Mouse (Mus musculus) left cerebral cortex, adult 11 months (tissue): Measurements from ENCODE around the gene Wdr27.
"Not testable (repeated sequence)": the region's sequence is repeated elsewhere in the genome, so short reads cannot be mapped to it uniquely, and the experiment has no call there.

Experiments used
- DNase-seq: peaks from one replicate; pipeline ENCODE4 v3.0.0; 2022; ENCODE audit warnings: low spot score

The Wdr27 gene

DNA sequence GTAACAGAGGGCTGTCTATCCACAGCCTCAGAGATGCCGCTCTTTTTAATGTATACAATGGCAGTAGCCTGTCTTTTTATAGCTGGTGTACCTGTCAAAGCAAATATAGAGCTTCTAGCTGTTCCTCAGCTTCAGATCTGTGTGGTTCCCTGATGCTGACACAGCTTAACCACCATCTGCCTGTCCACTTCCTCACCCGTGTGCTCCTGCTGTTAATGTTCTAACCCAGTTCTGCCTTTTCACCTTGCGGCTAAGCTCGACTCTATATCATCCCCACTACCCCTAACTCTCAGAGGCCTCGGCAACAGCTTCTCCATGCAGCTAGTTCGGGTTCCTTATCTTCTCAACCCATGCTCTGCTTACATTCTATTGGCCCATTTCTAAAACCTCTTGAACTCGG lies 12.3 kb downstream of the Wdr27 start:
- no peak for DNase-seq

DNA sequence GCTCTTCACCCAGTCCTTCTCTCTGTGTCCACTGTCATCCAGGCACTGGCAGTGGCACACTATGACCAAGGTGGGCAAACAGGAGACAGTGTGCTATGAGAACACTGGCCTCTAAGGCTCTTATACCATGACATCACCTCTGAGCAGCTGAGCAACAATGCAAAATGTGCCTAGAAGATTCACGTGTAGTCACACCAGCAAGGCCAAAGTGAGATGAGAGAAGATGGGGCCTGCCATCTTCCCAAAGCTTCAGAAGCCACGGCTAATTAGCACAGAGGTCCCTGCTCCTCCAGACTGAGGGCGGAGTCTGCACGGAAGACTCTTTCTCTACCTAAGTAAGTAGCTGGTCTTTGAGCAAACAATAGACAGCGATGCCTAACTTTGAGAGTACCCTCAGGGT lies 14.3 kb downstream of the Wdr27 start:
- no peak for DNase-seq

DNA sequence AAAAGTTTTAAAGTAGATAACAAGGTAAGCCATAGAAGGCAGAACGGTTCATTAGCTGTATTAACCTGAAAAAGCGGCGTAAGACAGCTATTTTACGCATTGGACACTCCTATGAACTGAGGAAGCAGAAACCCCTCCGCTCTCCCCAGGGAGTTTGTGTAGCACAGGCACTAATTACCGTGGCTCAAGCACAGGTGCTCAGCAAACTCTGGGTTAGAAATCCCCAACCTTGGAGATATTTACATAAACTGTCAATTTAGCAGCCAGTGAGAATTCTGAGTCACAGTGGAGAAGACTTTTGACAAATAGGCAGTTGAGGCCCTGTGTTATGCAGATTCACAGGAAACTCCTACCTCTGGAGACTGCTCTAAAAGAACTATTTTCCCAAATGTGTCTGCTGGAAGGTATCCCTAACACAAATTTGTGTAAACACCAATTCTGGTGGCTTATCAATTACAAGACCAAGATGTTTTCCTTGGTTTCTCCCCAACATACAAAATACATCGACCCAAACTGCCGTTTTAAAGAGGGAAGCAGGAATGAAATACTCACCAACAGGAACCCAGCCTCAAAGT lies 15.2 kb downstream of the Wdr27 start:
- no peak for DNase-seq

DNA sequence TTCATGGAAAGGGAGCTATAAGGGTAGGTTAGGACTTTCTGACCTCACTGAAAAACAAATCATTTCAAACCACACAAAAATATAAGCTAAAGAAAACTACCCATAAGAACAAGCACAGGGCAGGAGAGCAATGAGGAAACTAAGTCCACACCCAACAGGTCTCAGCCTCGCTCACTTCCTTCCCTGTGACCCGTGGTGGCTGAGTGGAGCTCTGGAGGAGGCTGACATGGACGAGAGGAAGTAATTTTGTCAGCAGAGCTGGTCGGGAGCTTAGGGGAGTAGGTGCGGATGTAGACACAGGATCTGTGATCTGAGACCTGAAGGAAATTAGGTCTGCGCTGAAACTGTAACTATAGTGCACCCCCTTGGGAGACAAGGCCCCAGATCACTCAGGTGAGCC lies 21.4 kb downstream of the Wdr27 start:
- DNase-seq: no peak

DNA sequence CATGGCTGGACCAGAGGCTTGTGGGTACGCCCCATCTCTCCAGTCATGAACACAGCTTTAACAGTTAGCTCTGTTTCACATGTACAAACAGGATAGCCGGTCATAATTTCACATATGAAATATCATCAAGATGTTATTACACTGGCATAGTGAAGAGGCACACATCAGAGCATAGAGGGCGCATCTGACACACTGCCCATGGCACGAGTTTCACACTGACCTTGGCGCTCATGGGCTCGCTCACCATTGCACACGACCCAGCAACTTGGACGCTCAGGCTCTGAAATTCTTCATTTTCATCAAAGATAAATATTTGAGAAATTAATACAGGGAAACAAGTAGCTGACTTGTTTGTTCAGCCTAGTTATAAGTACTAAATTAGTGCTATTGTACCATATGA lies 25.1 kb downstream of the Wdr27 start:
- no peak for DNase-seq

DNA sequence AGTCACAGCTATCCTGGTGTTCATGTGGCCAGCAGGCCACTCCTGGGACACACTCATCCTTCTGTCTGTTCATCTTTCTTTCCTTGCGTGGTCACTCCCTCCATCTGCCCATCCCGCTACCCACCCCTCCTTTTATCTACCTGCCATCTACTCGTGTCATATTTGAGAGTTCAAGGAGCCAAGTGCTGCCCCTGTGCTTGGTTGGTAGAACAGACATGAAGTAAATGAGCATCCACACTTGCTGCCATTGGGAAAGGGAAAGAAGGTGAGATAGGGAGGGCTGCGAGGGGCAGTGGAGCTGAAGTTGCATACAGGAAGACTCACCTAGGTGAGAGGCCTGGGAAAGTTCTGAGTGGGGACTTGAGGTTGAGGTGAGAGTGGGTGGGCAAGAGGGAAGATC lies 28.6 kb downstream of the Wdr27 start:
- no peak for DNase-seq

DNA sequence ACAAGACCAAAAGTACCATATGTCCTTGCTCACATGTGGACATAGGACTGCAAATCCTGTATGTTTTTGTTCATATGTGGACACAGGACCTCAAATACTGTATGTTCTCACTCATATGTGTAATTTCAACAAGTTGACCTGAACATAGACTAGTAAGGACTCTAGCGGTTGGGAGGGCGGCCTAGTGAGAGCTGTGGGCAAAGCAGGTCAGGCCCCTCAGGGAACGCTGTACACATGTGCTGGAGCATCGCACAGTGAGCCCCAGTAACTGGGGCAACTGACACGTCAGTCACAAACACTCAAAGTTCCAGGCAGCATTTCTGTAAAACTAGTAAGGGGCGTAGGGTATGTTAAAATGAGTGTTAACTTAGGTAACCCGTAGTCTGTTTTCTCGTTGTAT lies 30.0 kb downstream of the Wdr27 start:
- no peak for DNase-seq

DNA sequence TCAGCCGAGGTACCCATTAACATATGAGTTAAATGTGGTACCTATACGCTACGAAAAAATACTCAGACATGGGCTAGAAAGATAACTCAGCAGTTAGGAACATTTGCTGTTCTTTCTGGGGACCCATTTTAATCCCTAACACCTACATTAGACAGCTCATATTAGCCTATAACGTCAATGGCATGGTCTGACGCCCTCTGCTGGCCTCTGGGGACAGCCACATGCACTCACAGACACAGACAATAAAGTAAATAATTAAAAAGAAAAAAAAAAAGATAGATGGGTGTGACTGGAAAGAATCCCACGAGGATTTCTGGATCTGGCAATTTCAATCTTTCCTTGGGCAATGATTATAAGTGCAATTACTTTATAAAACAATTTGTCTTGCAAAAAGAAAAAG lies 30.5 kb downstream of the Wdr27 start:
- DNase-seq: no peak

DNA sequence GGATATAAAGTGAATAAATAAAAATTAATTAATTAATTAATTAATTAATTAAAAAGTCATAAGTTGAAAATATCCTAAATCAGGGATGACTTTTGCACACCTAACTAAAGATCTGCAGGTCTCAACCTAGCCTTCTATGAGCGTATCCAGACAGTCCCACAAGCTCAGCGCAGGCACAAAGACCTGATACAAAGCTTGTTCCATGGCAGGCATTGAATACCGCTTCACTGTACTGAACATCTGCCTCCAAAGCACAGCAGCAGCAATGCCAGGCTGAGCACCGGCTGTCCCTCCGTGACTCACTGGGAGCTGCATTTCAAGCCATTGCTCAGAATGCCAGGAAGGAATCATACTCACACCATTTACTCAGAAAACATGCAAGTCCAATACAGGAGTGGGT lies 32.2 kb downstream of the Wdr27 start:
- no peak for DNase-seq

DNA sequence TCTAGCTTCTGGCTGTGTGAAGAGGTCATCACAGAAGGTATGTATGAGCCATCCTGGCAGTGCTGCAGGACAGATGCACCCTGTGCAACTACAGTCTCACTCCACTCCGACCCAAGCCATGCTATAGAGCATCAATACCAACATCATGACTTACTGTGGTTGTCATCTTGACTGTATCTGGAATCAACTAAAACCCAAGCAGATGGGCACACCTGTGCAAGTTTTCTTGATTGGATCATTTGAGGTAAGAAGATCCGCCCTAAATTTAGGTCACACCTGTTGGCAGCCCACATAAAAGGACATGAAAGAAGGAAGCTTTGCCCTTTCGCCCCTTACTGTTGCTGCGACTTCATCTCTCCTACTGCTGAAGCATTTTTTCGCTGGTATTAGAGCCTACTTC lies 33.6 kb downstream of the Wdr27 start:
- no peak for DNase-seq

DNA sequence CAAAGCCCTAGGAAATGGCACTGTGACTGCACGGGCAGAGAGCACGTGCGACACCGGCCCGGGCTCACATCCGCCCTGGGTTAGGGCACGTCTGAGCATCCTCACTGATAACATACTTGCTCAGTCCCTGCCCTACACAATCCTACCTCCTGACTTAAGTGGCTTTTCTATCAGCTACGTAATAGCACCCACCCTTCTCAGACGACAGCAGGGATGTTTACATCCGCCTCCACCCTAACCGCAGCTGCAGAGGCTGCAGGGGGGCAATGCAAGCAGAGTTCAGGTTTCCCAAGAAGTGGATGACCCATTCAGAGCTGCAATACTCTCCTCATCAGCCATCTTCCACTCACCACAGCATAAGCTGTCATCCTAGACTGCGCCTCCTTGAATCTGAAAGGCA lies 35.8 kb downstream of the Wdr27 start:
- DNase-seq: no peak

DNA sequence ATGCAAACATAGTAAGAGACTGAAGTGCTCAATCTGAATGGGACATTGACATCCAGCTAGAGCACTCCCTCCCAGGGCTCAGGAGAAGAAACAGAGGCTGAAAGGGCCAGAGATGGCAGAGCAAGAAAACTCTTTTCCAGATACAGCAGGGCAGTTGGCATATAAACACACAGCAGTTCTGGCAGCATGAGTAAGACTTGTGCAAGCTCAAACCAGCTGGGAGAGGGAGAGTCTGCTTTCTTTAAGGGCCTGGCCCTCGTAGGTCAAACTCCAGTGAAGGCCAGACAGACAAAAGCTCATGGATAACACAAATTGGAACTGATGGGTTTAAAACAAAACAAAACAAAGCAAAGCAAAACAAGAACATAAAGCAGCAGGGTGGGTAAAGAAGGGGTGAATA lies 36.3 kb downstream of the Wdr27 start:
- DNase-seq: no peak

DNA sequence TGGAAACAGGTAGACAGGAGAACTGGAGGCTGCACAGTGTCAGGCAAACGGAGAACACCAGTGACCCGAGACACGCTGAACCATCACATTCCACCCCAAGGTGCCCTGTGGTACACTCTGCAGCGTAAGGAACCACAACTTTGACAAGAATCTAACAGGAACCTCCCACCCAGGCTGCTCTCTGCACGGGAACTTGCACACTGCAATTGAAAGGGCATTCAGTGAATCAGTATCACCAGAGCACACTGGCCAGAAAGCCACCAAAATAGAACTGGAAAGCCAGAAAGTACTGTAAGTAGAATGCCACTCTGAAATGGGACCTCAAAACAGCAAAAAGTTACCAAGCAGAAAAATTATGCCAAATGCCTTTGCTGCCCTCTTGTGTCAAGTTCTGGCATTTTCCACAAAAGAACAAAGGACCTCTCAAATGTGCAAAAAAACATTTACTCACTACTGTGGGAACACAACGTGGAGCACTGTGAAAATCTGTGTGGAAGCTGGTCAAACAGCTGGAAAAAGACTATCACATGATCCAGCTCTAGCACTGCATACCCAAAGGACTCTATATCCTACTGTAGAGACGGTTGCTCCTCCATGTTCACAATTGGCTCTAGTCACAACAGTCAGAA lies 38.2 kb downstream of the Wdr27 start:
- peak; percentile 60 for DNase-seq

DNA sequence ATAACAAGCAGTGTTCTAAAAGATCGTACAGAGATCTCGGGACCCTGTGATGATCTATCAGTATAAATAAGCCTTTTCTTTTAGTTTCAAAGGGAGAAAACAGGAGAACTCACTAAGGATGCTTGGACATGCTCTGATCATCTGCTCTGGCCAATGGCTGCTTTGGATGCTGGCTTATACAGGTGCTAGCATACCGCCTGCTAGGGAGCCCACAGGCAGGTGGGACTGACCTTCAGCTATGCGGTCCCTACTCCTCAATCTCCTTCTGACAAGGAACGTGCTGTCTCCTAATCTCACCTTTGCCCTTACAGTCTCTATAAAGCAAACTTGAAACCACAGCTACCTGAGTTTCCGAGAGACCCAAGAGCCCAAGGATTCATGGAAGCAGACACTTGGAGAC lies 38.8 kb downstream of the Wdr27 start:
- no peak for DNase-seq

DNA sequence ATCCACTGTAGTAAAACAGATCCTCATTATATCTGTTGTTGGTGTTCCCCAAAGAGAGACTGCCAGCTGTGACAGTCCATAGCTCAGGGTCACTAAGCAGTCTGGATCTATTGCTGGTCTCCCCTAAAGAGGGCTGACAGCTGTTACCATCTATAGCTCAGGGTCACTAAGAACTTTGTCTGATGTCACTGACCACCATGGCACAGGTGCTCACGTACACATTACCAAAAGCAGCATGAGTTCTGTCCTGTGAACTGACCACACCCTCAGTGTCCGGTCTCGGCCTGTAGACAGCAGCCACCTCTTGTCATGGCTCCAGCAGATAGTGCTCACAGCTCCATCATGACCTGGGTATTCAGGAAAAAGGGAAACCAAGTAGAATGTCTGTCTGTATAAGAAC lies 39.7 kb downstream of the Wdr27 start:
- DNase-seq: no peak

DNA sequence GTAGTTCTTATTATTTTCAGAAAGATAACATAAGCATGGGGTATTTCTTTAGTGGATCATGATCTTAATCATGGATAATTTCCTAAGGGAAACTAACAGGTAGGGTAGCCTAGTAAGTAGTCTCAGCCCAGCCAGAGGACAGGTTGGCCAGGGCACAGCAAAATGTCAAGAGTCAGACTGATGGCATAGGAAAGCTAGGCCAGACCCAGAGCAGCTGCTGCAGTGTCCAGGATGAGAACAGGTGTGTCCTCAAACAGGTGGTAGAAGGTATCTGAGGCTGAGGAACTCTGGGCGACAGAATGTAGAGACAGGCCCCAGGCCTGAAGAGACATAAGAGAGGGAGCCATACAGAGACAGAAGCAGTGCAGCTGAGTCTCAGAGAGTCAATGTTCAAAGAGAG lies 44.0 kb downstream of the Wdr27 start:
- no peak for DNase-seq

DNA sequence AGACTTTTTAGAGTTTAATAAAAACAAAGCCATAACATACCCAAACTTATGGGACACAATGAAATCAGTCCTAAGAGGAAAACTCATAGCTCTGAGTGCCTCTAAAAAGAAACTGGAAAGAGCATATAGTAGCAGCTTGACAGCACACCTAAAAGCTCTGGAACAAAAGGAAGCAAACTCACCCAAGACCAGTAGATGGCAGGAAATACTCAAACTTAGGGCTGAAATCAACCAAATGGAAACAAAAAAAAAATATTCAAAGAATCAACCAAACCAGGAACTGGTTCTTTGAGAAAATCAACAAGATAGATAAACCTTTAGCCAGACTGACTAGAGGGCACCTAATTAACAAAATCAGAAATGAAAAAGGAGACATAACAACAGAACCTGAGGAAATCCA lies 47.9 kb downstream of the Wdr27 start:
- not testable (repeated sequence) for DNase-seq

DNA sequence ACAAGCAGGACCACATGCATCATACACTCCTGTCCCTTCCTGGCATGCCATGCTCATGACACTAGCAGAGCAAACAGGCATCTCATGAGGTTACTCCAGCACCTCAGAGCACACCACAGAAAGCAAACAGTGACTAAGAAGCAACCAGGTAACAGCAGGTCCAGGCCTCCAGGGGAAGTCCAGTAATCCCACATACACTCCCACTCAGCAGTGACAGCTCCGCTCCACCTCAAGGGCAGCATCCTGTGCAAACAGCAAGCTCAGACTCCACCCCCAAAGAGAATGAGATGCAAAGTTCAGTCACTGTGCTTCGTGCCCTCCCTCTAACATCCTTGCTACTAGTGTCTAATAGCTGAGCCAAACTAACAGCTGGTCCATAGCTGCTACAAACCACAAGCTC lies 56.0 kb downstream of the Wdr27 start:
- DNase-seq: no peak

DNA sequence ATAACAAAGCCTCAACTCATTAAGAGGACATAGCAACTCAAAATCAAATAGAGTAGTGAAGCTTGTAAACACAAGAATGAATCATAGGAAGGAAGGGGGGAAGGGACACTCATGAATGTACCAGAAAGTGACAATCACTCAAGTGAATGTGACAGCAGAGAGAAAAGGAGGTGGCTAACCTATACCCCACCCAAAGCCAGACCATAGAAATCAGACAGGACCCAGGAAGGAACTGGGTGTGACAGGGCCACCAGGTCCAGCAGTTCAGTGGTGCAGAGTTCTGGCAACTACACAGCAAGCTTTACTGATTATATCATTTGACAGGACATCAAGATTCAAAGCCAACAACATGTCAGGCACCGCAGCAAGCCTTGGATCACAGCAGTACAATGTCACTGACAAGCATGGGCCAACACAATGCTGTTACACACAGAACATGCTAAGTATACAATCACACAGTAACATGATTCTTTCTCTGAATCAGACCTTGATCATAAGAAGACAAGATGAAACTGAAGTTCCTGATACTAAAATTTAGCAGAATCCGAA lies 68.2 kb downstream of the Wdr27 start:
- DNase-seq: no peak

DNA sequence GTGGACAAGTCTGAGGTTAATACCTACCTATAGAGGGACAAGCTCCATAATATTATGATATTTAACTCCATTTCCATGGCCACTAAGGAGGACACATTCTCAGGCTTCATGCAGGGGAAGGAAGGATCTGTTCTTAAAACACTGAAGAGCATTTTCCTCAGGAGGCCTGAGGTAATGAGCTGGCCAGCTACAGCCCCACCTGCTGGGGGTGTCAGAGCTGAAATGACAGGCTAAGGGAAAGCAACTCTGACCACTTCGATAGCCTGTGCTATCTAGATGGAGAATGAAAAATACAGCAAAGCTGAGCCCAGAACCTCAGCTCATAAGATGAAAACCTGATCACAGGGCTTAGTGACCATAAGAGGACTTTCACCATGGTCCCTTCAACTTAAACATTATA lies 82.7 kb downstream of the Wdr27 start:
- no peak for DNase-seq

DNA sequence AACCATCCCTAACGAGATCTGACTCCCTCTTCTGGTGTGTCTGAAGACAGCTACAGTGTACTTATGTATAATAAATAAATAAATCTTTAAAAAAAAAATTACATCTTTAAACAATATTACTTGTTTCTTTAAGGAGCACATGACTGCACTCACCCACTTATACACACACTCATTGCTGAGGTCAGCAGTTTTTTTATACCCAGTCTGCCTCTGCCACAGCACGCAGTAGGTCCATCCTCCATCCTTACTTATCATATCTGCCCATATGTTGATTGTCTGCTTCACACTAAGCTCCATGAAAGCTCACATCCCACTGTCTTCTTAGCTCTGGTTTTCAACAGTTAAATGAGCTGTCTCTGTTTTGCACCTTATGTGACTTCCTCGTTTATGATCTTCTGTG lies 95.2 kb downstream of the Wdr27 start:
- DNase-seq: no peak

DNA sequence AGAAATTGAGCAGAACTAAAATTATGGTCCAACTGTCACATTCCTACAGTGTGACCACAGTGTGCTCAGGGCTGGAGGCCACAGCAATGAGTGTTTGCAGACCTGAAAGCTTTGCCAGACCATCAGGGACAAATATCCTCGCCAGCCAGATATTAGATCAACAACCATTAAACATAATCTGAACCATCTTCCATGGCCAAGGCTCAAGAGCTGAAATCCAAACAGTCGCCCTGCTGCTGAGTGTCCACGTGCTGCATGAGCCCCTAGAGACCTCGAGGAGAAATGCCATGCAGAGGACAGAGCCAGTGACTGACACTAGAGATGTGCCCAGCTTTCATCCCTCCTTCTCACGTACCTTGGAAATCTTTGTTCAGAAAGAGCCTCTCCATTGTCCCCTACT lies 96.1 kb downstream of the Wdr27 start:
- DNase-seq: no peak

DNA sequence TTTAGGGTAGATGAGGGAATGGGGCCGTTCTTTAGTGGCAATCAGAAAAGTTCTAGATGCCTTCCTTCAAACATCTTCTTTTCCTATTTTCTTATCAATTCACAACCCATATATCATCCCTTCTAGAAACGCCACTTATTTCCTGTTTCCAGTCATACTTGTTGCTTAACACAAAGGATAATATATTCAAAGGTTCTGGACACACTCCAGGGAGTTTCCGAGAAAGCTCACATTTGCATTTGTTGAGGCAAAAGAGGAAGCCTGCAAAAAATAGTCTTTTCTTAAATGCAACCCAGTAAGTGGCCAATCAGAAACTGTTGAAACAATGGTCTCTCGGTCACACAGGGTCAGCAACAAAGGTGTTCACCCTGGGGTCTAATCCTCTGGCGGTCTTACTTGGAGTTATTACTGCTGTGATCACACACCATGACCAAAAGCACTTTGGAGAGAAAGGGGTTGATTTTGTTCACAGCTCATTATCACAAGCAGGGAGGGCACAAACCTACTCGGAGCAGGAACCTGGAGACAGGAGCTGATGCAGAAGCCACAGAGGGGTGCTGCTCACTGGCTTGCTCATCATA lies 116.2 kb downstream of the Wdr27 start:
- DNase-seq: no peak

DNA sequence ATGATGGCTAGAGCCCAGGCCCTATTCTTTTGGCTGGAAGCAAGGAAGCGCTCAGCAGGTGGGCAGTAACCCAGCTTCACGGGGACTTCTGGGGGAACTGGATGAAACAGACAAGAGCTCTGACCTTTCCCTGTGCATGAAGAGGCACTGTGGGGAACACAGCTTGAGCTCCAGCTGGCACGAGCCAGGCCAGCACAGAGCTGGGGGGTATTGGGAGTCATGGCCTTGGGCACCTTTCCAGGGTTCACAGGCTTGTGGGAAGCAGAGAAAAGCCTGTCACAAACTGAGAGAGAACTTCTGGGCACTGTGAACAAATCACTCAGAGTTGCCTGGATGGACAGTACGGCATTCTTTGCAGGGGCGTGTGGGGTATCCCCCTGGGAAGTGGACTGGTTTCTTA lies 118.0 kb downstream of the Wdr27 start:
- DNase-seq: no peak
